Mouse (Mus musculus) liver, embryonic 14.5 days (tissue): ENCODE results near the gene Abca4. TPM values are rescaled to one million over a fixed set of nuclear protein-coding genes. Genes with fewer than 3 reads are reported as not detected.

Source experiments
- ATAC-seq: fragments of 200-750 bp; cut with Nextera tagmentation; 2 replicates; pipeline ENCODE4 v1.8.0; 2017; ENCODE audit warnings: moderate number of reproducible peaks, mild to moderate bottlenecking, moderate library complexity; ENCODE audit not compliant: insufficient read depth
- DNase-seq, 3 experiments: peaks; one replicate each; pipeline ENCODE4 v3.0.0-alpha.2; 2012 to 2013; ENCODE audit warnings: low read depth in 3 of 3, low spot score in 3 of 3
- H3K27ac ChIP-seq: fragments of 300-500 bp; sonication (generic); 2 replicates; pipeline ENCODE4 v1.5.1; 2014; ENCODE audit warnings: moderate library complexity, mild to moderate bottlenecking, control low read depth, inconsistent platforms
- H3K27me3 ChIP-seq: fragments of 300-500 bp; sonication (generic); 2 replicates; pipeline ENCODE4 v1.6.1; 2014; ENCODE audit warnings: mild to moderate bottlenecking, low read length, moderate library complexity; ENCODE audit not compliant: control insufficient read depth, insufficient read depth
- H3K36me3 ChIP-seq: fragments of 300-500 bp; sonication (generic); replicated peaks from 2 replicates; pipeline ENCODE4 v1.6.1; 2014; ENCODE audit warnings: low read depth; ENCODE audit not compliant: control insufficient read depth, insufficient read depth
- H3K4me1 ChIP-seq, 2 experiments: fragments of 200-500 bp in 1 of 2; fragments of 300-500 bp in 1 of 2; sonication (generic) in 1 of 2; replicated peaks; 2 replicates each; pipeline ENCODE4 v1.6.1; 2012 to 2014; ENCODE audit warnings: antibody characterized with exemption in 1 of 2, inconsistent platforms in 1 of 2, low read length in 1 of 2; ENCODE audit not compliant: control insufficient read depth in 2 of 2, insufficient read depth in 2 of 2
- H3K4me2 ChIP-seq: fragments of 300-500 bp; sonication (generic); 2 replicates; pipeline ENCODE4 v1.6.1; 2014; ENCODE audit warnings: low read depth, mild to moderate bottlenecking, control low read depth, moderate library complexity
- H3K4me3 ChIP-seq, 2 experiments: fragments of 200-500 bp in 1 of 2; fragments of 300-500 bp in 1 of 2; sonication (generic) in 1 of 2; 2 replicates each; pipeline ENCODE4 v1.5.1; 2012 to 2014; ENCODE audit warnings: low read depth in 2 of 2, low read length in 2 of 2, mild to moderate bottlenecking in 2 of 2, control low read depth in 1 of 2, inconsistent platforms in 1 of 2, moderate library complexity in 1 of 2; ENCODE audit not compliant: insufficient read depth in 1 of 2
- H3K9ac ChIP-seq: fragments of 300-500 bp; sonication (generic); replicated peaks from 2 replicates; pipeline ENCODE4 v1.6.1; 2014; ENCODE audit warnings: mild to moderate bottlenecking, control low read depth, moderate library complexity
- H3K9me3 ChIP-seq: fragments of 300-500 bp; sonication (generic); 2 replicates; pipeline ENCODE4 v1.6.1; 2016; ENCODE audit warnings: low read length, mixed read lengths; ENCODE audit not compliant: control insufficient read depth
- CTCF ChIP-seq: IDR thresholded peaks from 2 replicates; pipeline ENCODE4 v1.5.1; 2016; ENCODE audit warnings: antibody characterized with exemption, low read depth, control low read depth
- EP300 ChIP-seq: IDR thresholded peaks from 2 replicates; pipeline ENCODE4 v1.6.1; 2016; ENCODE audit warnings: antibody characterized with exemption, low read depth
- WGBS: fragments of 180-500 bp; shearing (Covaris S2); extraction: QIAGEN DNeasy Blood & Tissue Kit; methylation state at CpG from one replicate; pipeline ENCODE4 v1.1.7; 2014; ENCODE audit not compliant: insufficient replicate concordance; 5-methylcytosine and 5-hydroxymethylcytosine counted together
- polyA plus RNA-seq, 2 experiments: library from polyadenylated mRNA; depleted of rRNA in 1 of 2; stranded (reverse) in 1 of 2; unstranded in 1 of 2; fragments of >200 nt; fragmentation: Nextera tagmentation in 1 of 2; extraction: Ambion mirVana in 1 of 2; gene quantifications; 2 replicates each; pipeline versions ENCODE4 v1.2.1 to v1.2.3; 2012 to 2014

Abca4 gene
- polyA plus RNA-seq, 2 experiments: 0.35 to 0.53 TPM

GRCm38 (mm10) chr3:122122838-122123237 is 78.6 kb downstream of the Abca4 start:
- Histone ChIP-seq H3K36me3 (no peaks in the 10 kb centered on the region), H3K4me2 (peak overlapping the region; percentile 57), H3K9ac (no peak overlapping the region), H3K27me3 (no peaks in the 10 kb centered on the region), H3K4me3 (no peak overlapping the region), H3K9me3 (no peaks in the 10 kb centered on the region), H3K27ac (no peak overlapping the region), H3K4me1 (peaks cover 0 to 3% of the 10 kb centered on the region in 2 experiments; a peak in 2 of 4 replicates)
- WGBS: 61% methylated on average over 8 of the region's 8 CpGs
- ATAC-seq (no peak), DNase-seq (no peak)
- TF ChIP-seq CTCF (no peak), EP300 (no peak)

GRCm38 (mm10) chr3:122128999-122129493 is 84.8 kb downstream of the Abca4 start:
- no peak overlapping the region for H3K27ac ChIP-seq
- no peak overlapping the region for H3K4me2 ChIP-seq
- H3K9ac ChIP-seq: no peak overlapping the region
- WGBS: 57% methylated on average over 17 of the region's 17 CpGs
- H3K9me3 ChIP-seq: no peaks in the 10 kb centered on the region
- TF ChIP-seq EP300 (no peak), CTCF (no peak)
- no peak overlapping the region for H3K4me3 ChIP-seq
- peaks cover 0 to 9% of the 10 kb centered on the region in 2 experiments; a peak in 2 of 4 replicates for H3K4me1 ChIP-seq
- H3K27me3 ChIP-seq: no peaks in the 10 kb centered on the region
- DNase-seq (no peak), ATAC-seq (no peak)
- no peaks in the 10 kb centered on the region for H3K36me3 ChIP-seq

GRCm38 (mm10) chr3:122130771-122131170 is 86.5 kb downstream of the Abca4 start:
- DNase-seq (no peak), ATAC-seq (peak; percentile 50; the same call in 1 of the 2 replicates)
- H3K4me3 ChIP-seq: no peak overlapping the region
- WGBS: 35% methylated on average over 4 of the region's 4 CpGs
- no peak overlapping the region for H3K4me2 ChIP-seq
- peaks cover 0 to 9% of the 10 kb centered on the region in 2 experiments; a peak in 2 of 4 replicates for H3K4me1 ChIP-seq
- H3K9me3 ChIP-seq: no peaks in the 10 kb centered on the region
- H3K27me3 ChIP-seq: no peaks in the 10 kb centered on the region
- no peak for TF ChIP-seq CTCF
- no peak for TF ChIP-seq EP300
- no peak overlapping the region for H3K27ac ChIP-seq
- no peaks in the 10 kb centered on the region for H3K36me3 ChIP-seq
- no peak overlapping the region for H3K9ac ChIP-seq

- DNase-seq (no peak), ATAC-seq (no peak)
- TF ChIP-seq EP300: no peak
- no peak for TF ChIP-seq CTCF
- Histone ChIP-seq H3K9ac (no peak overlapping the region), H3K36me3 (no peaks in the 10 kb centered on the region), H3K27ac (no peak overlapping the region), H3K9me3 (no peaks in the 10 kb centered on the region), H3K4me1 (peaks cover 0 to 9% of the 10 kb centered on the region in 2 experiments; a peak in 2 of 4 replicates), H3K4me2 (no peak overlapping the region), H3K27me3 (no peaks in the 10 kb centered on the region), H3K4me3 (no peak overlapping the region)
- 35% methylated on average over 3 of the region's 3 CpGs for WGBS
Observed at GRCm38 (mm10) chr3:122131633-122132032, 87.4 kb downstream of the Abca4 start.

- ATAC-seq (no peak), DNase-seq (no peak)
- Histone ChIP-seq H3K9me3 (no peaks in the 10 kb centered on the region), H3K27me3 (no peaks in the 10 kb centered on the region), H3K36me3 (no peaks in the 10 kb centered on the region), H3K4me2 (no peak overlapping the region), H3K4me3 (no peak overlapping the region), H3K9ac (no peak overlapping the region), H3K27ac (no peak overlapping the region), H3K4me1 (peaks cover 0 to 9% of the 10 kb centered on the region in 2 experiments; a peak in 2 of 4 replicates)
- TF ChIP-seq EP300: no peak
- no peak for TF ChIP-seq CTCF
- WGBS: 30% methylated on average over 5 of the region's 5 CpGs
Observed at GRCm38 (mm10) chr3:122133255-122133654, 89.0 kb downstream of the Abca4 start.
